Mouse (Mus musculus) forebrain, embryonic 11.5 days (tissue): ENCODE measurements around the gene Ubxn7. TPM values are rescaled to one million over a fixed set of nuclear protein-coding genes. Genes with fewer than 3 reads are reported as not detected.

Source experiments
- ATAC-seq: fragments of 200-750 bp; cut with Nextera tagmentation; replicated peaks from 2 replicates; pipeline ENCODE4 v1.8.0; 2017; ENCODE audit warnings: moderate TSS enrichment; ENCODE audit not compliant: low FRiP score
- DNase-seq: peaks from one replicate; pipeline ENCODE4 v3.0.0-alpha.2; 2017; ENCODE audit warnings: low spot score
- H3K27ac ChIP-seq: fragments of 300-500 bp; sonication (generic); 2 replicates; pipeline ENCODE4 v1.5.1; 2014; ENCODE audit warnings: low read depth, low read length
- H3K27me3 ChIP-seq: fragments of 300-500 bp; sonication (generic); 2 replicates; pipeline ENCODE4 v1.6.1; 2014; ENCODE audit warnings: mild to moderate bottlenecking, low read length, mixed read lengths; ENCODE audit not compliant: control insufficient read depth, insufficient read depth
- H3K36me3 ChIP-seq: fragments of 300-500 bp; sonication (generic); 2 replicates; pipeline ENCODE4 v1.6.1; 2014; ENCODE audit warnings: mild to moderate bottlenecking, low read length, moderate library complexity, mixed read lengths; ENCODE audit not compliant: control insufficient read depth, insufficient read depth
- H3K4me1 ChIP-seq: fragments of 300-500 bp; sonication (generic); replicated peaks from 2 replicates; pipeline ENCODE4 v1.6.1; 2014; ENCODE audit warnings: low read length, mixed read lengths; ENCODE audit not compliant: control insufficient read depth, insufficient read depth
- H3K4me2 ChIP-seq: fragments of 300-500 bp; sonication (generic); 2 replicates; pipeline ENCODE4 v1.6.1; 2014; ENCODE audit warnings: low read depth, mild to moderate bottlenecking, low read length, moderate library complexity, mixed read lengths; ENCODE audit not compliant: severe bottlenecking
- H3K4me3 ChIP-seq: fragments of 300-500 bp; sonication (generic); 2 replicates; pipeline ENCODE4 v1.5.1; 2014; ENCODE audit warnings: low read depth, low read length
- H3K9ac ChIP-seq: fragments of 300-500 bp; sonication (generic); 2 replicates; pipeline ENCODE4 v1.6.1; 2014; ENCODE audit warnings: low read length
- H3K9me3 ChIP-seq: fragments of 300-500 bp; sonication (generic); 2 replicates; pipeline ENCODE4 v1.6.1; 2016; ENCODE audit warnings: low read length, mixed read lengths; ENCODE audit not compliant: control insufficient read depth
- WGBS: fragments of 180-500 bp; shearing (Covaris S2); extraction: QIAGEN DNeasy Blood & Tissue Kit; methylation state at CpG from one replicate; pipeline ENCODE4 v1.1.7; 2014; 5-methylcytosine and 5-hydroxymethylcytosine counted together
- polyA plus RNA-seq: library from polyadenylated mRNA; unstranded; fragments of >200 nt; fragmentation: Nextera tagmentation; extraction: Ambion mirVana; gene quantifications from 2 replicates; pipeline ENCODE4 v1.2.1, GENCODE M21; 2014

Gene Ubxn7
- polyA plus RNA-seq, 1 experiment from 2014 or later: 28.8 TPM

DNA sequence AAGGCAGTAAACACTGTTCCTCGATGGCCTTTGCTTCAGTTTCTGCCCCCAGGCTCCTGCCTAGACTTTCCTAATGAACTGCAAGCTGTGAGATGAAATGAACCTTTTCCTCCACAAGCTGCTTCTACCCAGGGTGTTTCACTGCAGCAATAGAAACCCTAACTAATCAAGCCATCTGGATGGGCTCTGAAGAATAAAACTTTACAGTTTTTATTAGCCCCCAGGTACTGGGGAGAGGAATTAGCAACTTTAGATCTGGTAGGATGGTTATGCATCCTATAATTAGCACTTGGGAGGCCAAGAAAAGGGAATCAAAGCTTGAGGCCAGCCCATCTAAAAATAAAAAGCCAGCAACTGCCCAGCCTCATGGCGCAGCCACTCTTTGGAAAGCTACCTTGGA lies 15.5 kb upstream of the Ubxn7 start:
- Histone ChIP-seq H3K36me3 (no peaks in the 10 kb centered on the region), H3K9ac (no peak overlapping the region), H3K4me2 (no peak overlapping the region), H3K27ac (no peak overlapping the region), H3K9me3 (no peaks in the 10 kb centered on the region), H3K27me3 (no peaks in the 10 kb centered on the region), H3K4me3 (no peak overlapping the region), H3K4me1 (no peaks in the 10 kb centered on the region)
- ATAC-seq: no peak
- DNase-seq: no peak
- WGBS: 75% methylated on average over 2 of the region's 2 CpGs

DNA sequence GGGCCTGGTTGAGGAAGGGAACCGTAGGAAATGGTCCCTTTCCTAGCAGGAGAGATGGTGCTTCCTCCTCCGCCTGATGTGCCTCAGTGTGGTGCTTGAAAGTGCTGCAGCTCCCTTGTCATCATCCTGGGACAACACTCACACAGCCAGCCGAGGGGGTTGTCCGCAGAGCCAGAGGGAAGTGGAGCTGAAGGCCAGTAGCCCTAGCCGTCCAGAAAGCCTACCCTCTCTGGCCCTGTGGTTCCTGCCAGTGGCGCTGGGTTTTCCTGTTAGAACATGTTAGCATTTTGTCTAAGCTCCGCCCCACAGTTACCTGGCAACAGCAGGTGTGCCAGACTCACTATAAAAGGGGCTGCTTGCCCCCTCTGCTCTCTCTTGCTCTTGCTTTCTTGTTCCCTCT lies 8.1 kb upstream of the Ubxn7 start:
- H3K36me3 ChIP-seq: no peaks in the 10 kb centered on the region
- no peak overlapping the region for H3K9ac ChIP-seq
- H3K9me3 ChIP-seq: no peaks in the 10 kb centered on the region
- no peak overlapping the region for H3K27ac ChIP-seq
- H3K4me2 ChIP-seq: no peak overlapping the region
- H3K27me3 ChIP-seq: no peaks in the 10 kb centered on the region
- H3K4me1 ChIP-seq: no peaks in the 10 kb centered on the region
- DNase-seq: no peak
- no peak overlapping the region for H3K4me3 ChIP-seq
- 44% methylated on average over 7 of the region's 7 CpGs for WGBS
- ATAC-seq: no peak

DNA sequence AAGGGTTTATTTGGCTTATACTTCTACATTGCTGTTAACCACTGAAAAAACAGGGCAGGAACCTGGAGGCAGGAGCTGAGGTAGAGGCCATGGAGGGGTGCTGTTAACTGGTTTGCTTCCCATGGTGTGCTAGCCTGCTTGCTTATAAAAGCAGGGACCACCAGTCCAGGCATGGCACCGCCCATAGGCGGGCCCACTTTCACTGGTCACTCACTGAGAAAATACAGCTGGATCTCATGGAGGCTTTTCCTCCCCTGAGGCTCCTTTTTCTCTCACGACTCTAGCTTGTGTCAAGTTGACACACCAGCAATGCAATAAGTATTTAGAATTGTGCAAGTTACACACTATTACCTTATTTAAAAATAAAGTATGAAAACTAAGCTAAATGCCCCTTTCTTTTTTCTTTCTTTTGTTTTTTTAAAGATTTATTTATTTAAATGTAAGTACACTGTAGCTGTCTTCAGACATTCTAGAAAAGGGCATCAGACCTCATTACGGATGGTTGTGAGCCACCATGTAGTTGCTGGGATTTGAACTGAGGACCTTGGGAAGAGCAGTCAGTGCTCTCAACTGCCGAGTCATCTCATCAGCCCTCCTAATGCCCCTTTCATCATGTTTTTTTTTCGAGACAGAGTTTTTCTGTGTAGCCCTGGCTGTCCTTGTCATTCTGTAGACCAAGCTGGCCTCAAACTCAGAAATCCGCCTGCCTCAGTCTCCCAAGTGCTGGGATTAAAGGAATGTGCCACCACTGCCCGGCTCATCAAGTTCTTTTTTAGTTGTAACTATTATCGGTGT lies 984 bp upstream of the Ubxn7 start:
- peak overlapping the region; percentile 88; the same call in 1 of the 2 replicates for H3K27ac ChIP-seq
- no peaks in the 10 kb centered on the region for H3K36me3 ChIP-seq
- peak overlapping the region; percentile 98 for H3K4me3 ChIP-seq
- no peak for ATAC-seq
- no peak for DNase-seq
- no peaks in the 10 kb centered on the region for H3K4me1 ChIP-seq
- H3K9ac ChIP-seq: no peak overlapping the region
- peak overlapping the region; percentile 28; the same call in 1 of the 2 replicates for H3K4me2 ChIP-seq
- 60% methylated on average over 9 of the region's 9 CpGs for WGBS
- H3K27me3 ChIP-seq: no peaks in the 10 kb centered on the region
- H3K9me3 ChIP-seq: no peaks in the 10 kb centered on the region

DNA sequence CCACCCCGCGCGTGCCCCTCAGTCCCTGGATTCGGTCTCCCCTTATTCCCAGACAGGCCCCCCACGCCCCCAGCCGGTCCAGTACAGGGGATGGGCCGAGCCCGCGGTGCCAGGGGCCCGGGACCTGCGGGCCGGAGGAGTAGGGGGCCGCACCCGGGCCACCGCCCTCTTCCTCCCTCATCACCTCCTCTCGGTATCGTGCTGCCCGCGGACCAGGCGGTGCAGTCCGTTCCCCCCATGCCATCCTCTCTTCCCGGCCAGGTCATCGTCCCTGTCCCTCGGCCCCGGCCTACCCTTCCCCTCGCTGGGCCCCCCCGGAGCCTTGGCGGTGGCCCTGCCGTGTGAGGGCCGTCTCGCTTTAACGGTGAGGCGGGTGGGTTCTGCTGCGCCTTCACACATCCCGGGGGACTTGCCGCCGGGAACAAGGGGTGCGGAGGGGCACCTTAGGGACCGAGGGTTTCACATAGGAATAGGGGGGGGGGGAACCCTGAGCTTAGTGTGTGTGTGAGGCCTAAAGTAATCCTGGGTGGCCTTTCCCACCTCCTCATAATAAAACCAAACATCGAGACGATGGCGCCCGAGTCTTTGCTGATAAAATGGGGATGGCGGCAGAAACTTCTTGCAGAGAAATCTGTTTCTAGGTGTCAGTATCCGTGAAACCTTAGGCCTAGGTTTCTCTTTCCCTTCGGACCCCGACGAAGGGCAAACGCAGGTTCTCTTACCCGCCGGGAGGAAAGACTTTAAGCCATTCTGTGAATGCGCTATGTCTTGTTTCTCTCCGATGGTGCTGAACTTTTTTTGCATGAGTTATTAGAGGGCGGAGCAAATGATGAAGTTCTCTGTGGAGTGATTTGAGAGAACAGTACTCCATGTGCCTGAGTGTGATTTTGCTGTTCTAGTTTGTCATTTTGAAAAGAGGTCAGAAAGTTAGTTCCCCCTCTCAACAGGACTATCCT lies 777 bp downstream of the Ubxn7 start:
- peak; percentile 81 for ATAC-seq
- no peak for DNase-seq
- under 1% methylated on average over 52 of the region's 54 CpGs for WGBS

DNA sequence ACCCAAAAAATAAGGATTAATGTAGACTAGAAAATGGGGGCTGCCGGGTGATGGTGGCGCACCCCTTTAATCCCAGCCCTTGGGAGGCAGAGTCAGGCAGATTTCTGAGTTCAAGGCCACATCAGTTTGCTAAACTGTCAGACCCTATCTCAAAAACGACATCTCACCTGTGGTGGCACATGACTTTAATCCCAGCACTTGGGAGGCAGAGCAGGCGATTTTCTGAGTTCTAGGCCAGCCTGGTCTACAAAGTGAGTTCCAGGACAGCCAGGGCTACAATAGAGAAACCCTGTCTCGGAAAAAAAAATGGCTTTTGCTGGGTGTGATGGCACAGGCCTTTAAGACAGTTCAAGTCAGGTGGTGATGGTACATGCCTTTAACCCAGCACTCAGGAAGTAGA lies 3.1 kb downstream of the Ubxn7 start:
- no peak overlapping the region for H3K4me3 ChIP-seq
- H3K4me2 ChIP-seq: no peak overlapping the region
- H3K4me1 ChIP-seq: no peaks in the 10 kb centered on the region
- H3K36me3 ChIP-seq: no peaks in the 10 kb centered on the region
- WGBS: 94% methylated on average over 5 of the region's 5 CpGs
- ATAC-seq: no peak
- no peak overlapping the region for H3K27ac ChIP-seq
- H3K9ac ChIP-seq: no peak overlapping the region
- no peak for DNase-seq
- H3K27me3 ChIP-seq: no peaks in the 10 kb centered on the region
- H3K9me3 ChIP-seq: no peaks in the 10 kb centered on the region

More for the DNA sequence above, 777 bp downstream of the Ubxn7 start:
- Histone ChIP-seq H3K4me2 (peak overlapping the region; percentile 55), H3K4me1 (no peaks in the 10 kb centered on the region), H3K27ac (peak overlapping the region; percentile 88), H3K9me3 (no peaks in the 10 kb centered on the region), H3K4me3 (peak overlapping the region; percentile 98), H3K9ac (peak overlapping the region; percentile 97), H3K36me3 (no peaks in the 10 kb centered on the region), H3K27me3 (no peaks in the 10 kb centered on the region)

DNA sequence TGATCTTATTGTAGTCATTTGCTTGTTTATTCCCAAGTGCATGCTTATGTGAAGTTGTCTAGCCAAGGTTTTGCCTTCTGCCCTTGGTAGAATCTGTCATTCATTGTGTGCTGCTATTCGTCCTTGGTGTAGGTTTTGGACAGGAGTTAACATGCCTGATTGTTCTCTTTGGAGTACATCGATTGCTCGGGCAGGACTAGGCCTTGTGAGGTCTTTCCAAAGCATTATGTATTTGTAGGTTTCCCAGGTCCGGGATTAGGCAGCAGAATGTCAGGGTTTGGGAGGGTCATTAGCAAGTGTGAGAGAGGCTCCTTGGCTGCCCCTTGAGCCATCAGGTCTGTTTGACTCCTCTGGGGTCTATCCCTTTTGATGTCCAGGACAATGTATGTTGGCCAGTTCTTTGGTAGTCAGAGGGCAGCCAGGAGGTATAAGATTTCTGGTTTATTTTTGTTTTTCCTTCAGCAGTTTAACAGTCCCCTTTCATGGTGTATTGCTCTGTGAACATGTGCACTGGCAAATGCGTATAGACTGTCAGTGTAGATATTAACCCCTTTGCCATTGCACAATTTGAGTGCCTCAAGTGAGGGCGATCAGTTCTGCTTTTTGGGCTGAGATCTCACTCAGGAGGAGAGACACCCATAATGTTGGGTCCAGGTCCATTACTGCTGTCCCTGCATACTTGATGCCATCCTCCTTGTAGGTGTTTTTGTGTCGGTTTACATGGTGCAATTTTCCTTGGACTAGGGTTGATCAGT lies 4.1 kb downstream of the Ubxn7 start:
- no peak overlapping the region for H3K27ac ChIP-seq

DNA sequence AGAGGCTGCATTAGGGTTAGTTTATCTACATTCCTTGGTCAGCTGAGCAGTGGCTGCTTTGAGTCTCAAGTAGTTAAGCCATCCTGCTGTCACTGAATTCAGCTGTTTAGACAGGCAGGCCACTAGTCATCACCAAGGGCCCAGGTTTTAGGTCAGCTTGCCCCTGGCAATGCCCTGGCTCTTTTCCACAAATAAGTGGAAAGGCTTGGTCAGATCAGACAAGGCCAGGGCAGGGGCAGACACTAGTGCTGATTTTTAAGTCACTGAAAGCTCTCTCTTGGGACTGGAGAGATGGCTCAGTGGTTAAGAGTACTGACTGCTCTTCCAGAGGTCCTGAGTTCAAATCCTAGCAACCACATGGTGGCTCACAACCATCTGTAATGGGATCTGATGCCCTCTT lies 4.9 kb downstream of the Ubxn7 start:
- Histone ChIP-seq H3K36me3 (no peaks in the 10 kb centered on the region), H3K27ac (no peak overlapping the region), H3K27me3 (no peaks in the 10 kb centered on the region), H3K4me1 (no peaks in the 10 kb centered on the region), H3K9me3 (no peaks in the 10 kb centered on the region), H3K4me2 (no peak overlapping the region), H3K4me3 (no peak overlapping the region), H3K9ac (no peak overlapping the region)
- ATAC-seq (no peak), DNase-seq (no peak)

More for the DNA sequence above, 4.1 kb downstream of the Ubxn7 start:
- Histone ChIP-seq H3K4me2 (no peak overlapping the region), H3K4me3 (no peak overlapping the region), H3K27me3 (no peaks in the 10 kb centered on the region), H3K9me3 (no peaks in the 10 kb centered on the region), H3K9ac (no peak overlapping the region), H3K4me1 (no peaks in the 10 kb centered on the region), H3K36me3 (no peaks in the 10 kb centered on the region)
- no peak for ATAC-seq
- WGBS: 83% methylated on average over 7 of the region's 7 CpGs
- no peak for DNase-seq

DNA sequence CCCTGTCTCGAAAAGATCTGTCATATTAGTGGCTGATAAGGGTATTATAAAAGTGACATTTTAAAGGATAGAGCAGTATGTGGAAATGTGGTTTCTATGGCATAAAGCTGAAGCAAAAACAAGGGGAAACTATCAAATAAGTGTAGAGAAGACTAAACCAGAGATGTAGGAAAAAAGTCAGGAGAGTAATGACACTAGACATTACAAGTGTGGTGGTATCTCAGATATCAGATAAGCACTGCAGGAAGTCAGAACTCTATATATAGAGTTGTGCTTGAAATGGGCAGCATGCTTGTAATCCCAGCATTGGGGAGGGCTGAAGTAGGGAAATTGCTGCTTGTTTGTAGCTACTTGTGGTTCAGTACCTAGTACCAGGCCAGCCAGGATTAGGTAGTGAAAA lies 8.4 kb downstream of the Ubxn7 start:
- ATAC-seq (no peak), DNase-seq (no peak)
- 88% methylated on average over 1 of the region's 1 CpGs for WGBS
- no peaks in the 10 kb centered on the region for H3K4me1 ChIP-seq
- no peak overlapping the region for H3K9ac ChIP-seq
- H3K27me3 ChIP-seq: no peaks in the 10 kb centered on the region
- no peak overlapping the region for H3K4me3 ChIP-seq
- H3K9me3 ChIP-seq: no peaks in the 10 kb centered on the region
- H3K27ac ChIP-seq: no peak overlapping the region
- H3K4me2 ChIP-seq: no peak overlapping the region
- H3K36me3 ChIP-seq: no peaks in the 10 kb centered on the region
